Mouse (Mus musculus) MEL (cell line): ENCODE results near the gene Add1. TPM values are rescaled to one million over a fixed set of nuclear protein-coding genes. Genes with fewer than 3 reads are reported as not detected.
A peak's percentile ranks its signal among the peaks of the same experiment; 100 is the strongest.
"Not testable (repeated sequence)": the region's sequence is repeated elsewhere in the genome, so short reads cannot be mapped to it uniquely, and the experiment has no call there.

Experiments used
- DNase-seq: peaks from one replicate; pipeline ENCODE4 v3.0.0; 2011; ENCODE audit warnings: low read depth, low spot score
- H3K27ac ChIP-seq: 2 replicates; pipeline ENCODE4 v1.5.1; 2012; ENCODE audit warnings: low read depth, mild to moderate bottlenecking, control low read depth, low read length, moderate library complexity; ENCODE audit not compliant: control insufficient read depth
- H3K27me3 ChIP-seq, 2 experiments: fragments of 150-350 bp in 1 of 2; sonication (generic) in 1 of 2; 2 replicates each; pipeline ENCODE4 v1.6.1; 2012; ENCODE audit warnings: low read length in 2 of 2, mild to moderate bottlenecking in 2 of 2, improper control_type of control experiment in 1 of 2, moderate library complexity in 1 of 2; ENCODE audit not compliant: insufficient read depth in 2 of 2, control insufficient read depth in 1 of 2
- H3K36me3 ChIP-seq, 2 experiments: 2 replicates each; pipeline ENCODE4 v1.6.1; 2012 to 2014; ENCODE audit warnings: low read length in 2 of 2, improper control_type of control experiment in 1 of 2, inconsistent platforms in 1 of 2, mild to moderate bottlenecking in 1 of 2; ENCODE audit not compliant: insufficient read depth in 2 of 2, control insufficient read depth in 1 of 2
- H3K4me1 ChIP-seq, 2 experiments: fragments of 150-350 bp in 1 of 2; sonication (generic) in 1 of 2; 2 replicates each; pipeline ENCODE4 v1.6.1; 2012; ENCODE audit warnings: low read length in 2 of 2, improper control_type of control experiment in 1 of 2, mild to moderate bottlenecking in 1 of 2; ENCODE audit not compliant: insufficient read depth in 2 of 2, control insufficient read depth in 1 of 2
- H3K4me3 ChIP-seq, 2 experiments: fragments of 150-350 bp in 1 of 2; sonication (generic) in 1 of 2; 2 replicates each; pipeline ENCODE4 v1.5.1; 2012; ENCODE audit warnings: low read depth in 2 of 2, low read length in 2 of 2, mild to moderate bottlenecking in 2 of 2, moderate library complexity in 2 of 2, control low read depth in 1 of 2, improper control_type of control experiment in 1 of 2; ENCODE audit not compliant: control insufficient read depth in 1 of 2, insufficient read depth in 1 of 2
- H3K79me2 ChIP-seq: 2 replicates; pipeline ENCODE4 v1.6.1; 2012; ENCODE audit warnings: mild to moderate bottlenecking, low read length, moderate library complexity; ENCODE audit not compliant: control insufficient read depth, poor library complexity, insufficient read depth
- H3K9ac ChIP-seq: 2 replicates; pipeline ENCODE4 v1.6.1; 2012; ENCODE audit warnings: low read depth, mild to moderate bottlenecking, control low read depth, low read length, moderate library complexity; ENCODE audit not compliant: control insufficient read depth, poor library complexity, severe bottlenecking
- H3K9me3 ChIP-seq: fragments of 150-350 bp; sonication (generic); replicated peaks from 2 replicates; pipeline ENCODE4 v1.6.1; 2012; ENCODE audit warnings: mild to moderate bottlenecking, low read length, improper control_type of control experiment, moderate library complexity; ENCODE audit not compliant: insufficient read depth
- CTCF ChIP-seq, 3 experiments: IDR thresholded peaks in 2 of 3; conservative IDR thresholded peaks in 1 of 3; 2 replicates each; pipeline ENCODE4 v1.5.1; 2011 to 2012; ENCODE audit warnings: low read length in 3 of 3, low read depth in 2 of 3, mild to moderate bottlenecking in 2 of 3, improper control_type of control experiment in 1 of 3, inconsistent platforms in 1 of 3, mixed read lengths in 1 of 3, moderate library complexity in 1 of 3; ENCODE audit not compliant: control insufficient read depth in 1 of 3, insufficient read depth in 1 of 3, poor library complexity in 1 of 3, severe bottlenecking in 1 of 3
- E2F4 ChIP-seq: IDR thresholded peaks from 2 replicates; pipeline ENCODE4 v1.6.1; 2011; ENCODE audit warnings: low read depth, low read length, improper control_type of control experiment, borderline replicate concordance
- EP300 ChIP-seq, 2 experiments: IDR thresholded peaks; 2 replicates each; pipeline ENCODE4 v1.6.1; 2011; ENCODE audit warnings: improper control_type of control experiment in 2 of 2, low read length in 2 of 2, low read depth in 1 of 2, mild to moderate bottlenecking in 1 of 2
- ETS1 ChIP-seq: IDR thresholded peaks from 2 replicates; pipeline ENCODE4 v1.6.1; 2012; ENCODE audit warnings: low read depth, mild to moderate bottlenecking, inconsistent platforms, low read length, improper control_type of control experiment, moderate library complexity
- GABPA ChIP-seq: IDR thresholded peaks from 2 replicates; pipeline ENCODE4 v1.6.1; 2012; ENCODE audit warnings: low read depth, mild to moderate bottlenecking, inconsistent platforms, low read length, improper control_type of control experiment, moderate library complexity
- GATA1 ChIP-seq: IDR thresholded peaks from 2 replicates; pipeline ENCODE4 v1.6.1; 2011; ENCODE audit warnings: low read depth, low read length, improper control_type of control experiment
- JUND ChIP-seq: IDR thresholded peaks from 2 replicates; pipeline ENCODE4 v1.6.1; 2011; ENCODE audit warnings: low read depth, mild to moderate bottlenecking, improper control_type of control experiment, low read length
- MAFK ChIP-seq: IDR thresholded peaks from 2 replicates; pipeline ENCODE4 v1.6.1; 2011; ENCODE audit warnings: low read depth, mild to moderate bottlenecking, low read length, improper control_type of control experiment, borderline replicate concordance
- MAX ChIP-seq: IDR thresholded peaks from 2 replicates; pipeline ENCODE4 v1.6.1; 2011; ENCODE audit warnings: low read length, improper control_type of control experiment
- MEF2A ChIP-seq: IDR thresholded peaks from 2 replicates; pipeline ENCODE4 v1.6.1; 2014; ENCODE audit warnings: low read depth, mild to moderate bottlenecking, inconsistent platforms, low read length, improper control_type of control experiment; ENCODE audit not compliant: poor library complexity, insufficient replicate concordance, severe bottlenecking; ENCODE audit errors: extremely low read depth
- MXI1 ChIP-seq: IDR thresholded peaks from 2 replicates; pipeline ENCODE4 v1.6.1; 2011; ENCODE audit warnings: mild to moderate bottlenecking, low read depth, low read length, improper control_type of control experiment
- MYC ChIP-seq: IDR thresholded peaks from 2 replicates; pipeline ENCODE4 v1.6.1; 2011; ENCODE audit warnings: low read depth, mild to moderate bottlenecking, low read length, improper control_type of control experiment, moderate library complexity
- NELFE ChIP-seq: IDR thresholded peaks from 2 replicates; pipeline ENCODE4 v1.6.1; 2011; ENCODE audit warnings: low read depth, low read length, improper control_type of control experiment
- NRF1 ChIP-seq: IDR thresholded peaks from 2 replicates; pipeline ENCODE4 v1.6.1; 2014; ENCODE audit warnings: low read depth, mild to moderate bottlenecking, inconsistent platforms, low read length, improper control_type of control experiment, moderate library complexity; ENCODE audit not compliant: poor library complexity, insufficient read depth, severe bottlenecking
- POLR2AphosphoS2 ChIP-seq: IDR thresholded peaks from 2 replicates; pipeline ENCODE4 v1.6.1; 2011; ENCODE audit warnings: low read length, improper control_type of control experiment
- POLR2AphosphoS5 ChIP-seq: IDR thresholded peaks from 2 replicates; pipeline ENCODE4 v1.6.1; 2012; ENCODE audit warnings: low read depth, borderline replicate concordance, mild to moderate bottlenecking, inconsistent platforms, low read length, moderate library complexity, mixed read lengths
- RAD21 ChIP-seq: IDR thresholded peaks from 2 replicates; pipeline ENCODE4 v1.6.1; 2011; ENCODE audit warnings: mild to moderate bottlenecking, low read depth, low read length, improper control_type of control experiment
- SIN3A ChIP-seq: IDR thresholded peaks from 2 replicates; pipeline ENCODE4 v1.6.1; 2012; ENCODE audit warnings: low read length, improper control_type of control experiment, inconsistent platforms
- TAL1 ChIP-seq: IDR thresholded peaks from 2 replicates; pipeline ENCODE4 v1.6.1; 2012; ENCODE audit warnings: mild to moderate bottlenecking, inconsistent platforms, low read length, moderate library complexity, mixed read lengths
- TBP ChIP-seq: IDR thresholded peaks from 2 replicates; pipeline ENCODE4 v1.8.0; 2011; ENCODE audit warnings: low read depth, low read length, improper control_type of control experiment
- TCF12 ChIP-seq: IDR thresholded peaks from 2 replicates; pipeline ENCODE4 v1.6.1; 2014; ENCODE audit warnings: low read depth, mild to moderate bottlenecking, inconsistent platforms, low read length, improper control_type of control experiment, moderate library complexity
- UBTF ChIP-seq: IDR thresholded peaks from 2 replicates; pipeline ENCODE4 v1.6.1; 2012; ENCODE audit warnings: low read depth, mild to moderate bottlenecking, inconsistent platforms, low read length, improper control_type of control experiment, moderate library complexity, borderline replicate concordance; ENCODE audit not compliant: insufficient read depth
- ZKSCAN1 ChIP-seq: IDR thresholded peaks from 2 replicates; pipeline ENCODE4 v1.6.1; 2012; ENCODE audit warnings: low read depth, mild to moderate bottlenecking, inconsistent platforms, low read length, improper control_type of control experiment, moderate library complexity
- polyA plus RNA-seq, 2 experiments: library from polyadenylated mRNA; stranded (reverse) in 1 of 2; unstranded in 1 of 2; fragments of >175 nt in 1 of 2; fragments of >200 nt in 1 of 2; gene quantifications; 2 replicates each; pipeline versions ENCODE4 v1.2.1 to v1.2.4; 2012; ENCODE audit warnings: low replicate concordance in 2 of 2, low read depth in 1 of 2; ENCODE audit not compliant: insufficient read length in 2 of 2, insufficient read depth in 1 of 2, missing spikeins in 1 of 2
- total RNA-seq: library from RNA; depleted of rRNA; stranded (reverse); fragments of 300-350 nt; gene quantifications from 2 replicates; pipeline ENCODE4 v1.2.3, GENCODE M21; 2012

Gene Add1
- total and polyA plus RNA-seq, 3 experiments, result 79.3 to 127 TPM; not detected in 1

DNA sequence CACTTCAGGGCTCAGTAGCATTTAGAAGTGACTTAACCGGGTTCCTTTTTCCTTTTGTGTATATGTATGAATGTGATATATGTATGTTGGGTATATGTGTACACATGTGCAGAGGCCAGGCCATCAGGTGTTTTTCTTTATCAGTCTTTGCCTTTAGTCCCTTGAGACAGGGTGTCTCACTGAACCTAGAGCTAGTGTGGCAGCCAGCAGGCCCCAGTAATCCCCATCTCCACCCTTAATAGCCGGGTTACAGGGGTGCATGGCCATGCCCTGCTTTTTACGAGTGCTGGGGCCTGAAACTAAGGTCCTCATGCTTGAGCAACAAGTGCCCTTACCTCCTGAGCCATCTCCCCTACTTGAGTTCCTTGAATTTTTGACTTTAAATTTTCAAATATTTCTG lies 1.9 kb upstream of the Add1 start:
- no peaks in the 10 kb centered on the region for H3K27me3 ChIP-seq

DNA sequence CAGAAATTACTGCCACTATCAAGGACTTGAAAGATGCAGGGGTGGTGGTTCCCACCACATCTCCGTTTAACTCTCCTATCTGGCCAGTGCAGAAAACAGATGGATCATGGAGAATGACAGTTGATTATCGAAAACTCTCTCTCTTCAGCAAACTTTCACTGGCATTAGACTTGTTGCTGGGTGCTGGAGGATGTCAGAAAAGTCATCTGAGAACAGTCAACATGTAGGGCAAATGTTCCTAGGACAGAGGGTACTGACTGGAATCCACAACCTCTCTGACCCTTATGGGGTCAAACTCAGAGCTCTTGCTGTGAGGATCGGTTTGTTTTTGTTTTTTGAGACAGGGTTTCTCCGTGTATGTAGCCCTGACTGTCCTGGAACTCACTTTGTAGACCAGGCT lies 896 bp upstream of the Add1 start:
- H3K4me3 ChIP-seq, result peak overlapping the region; percentile 72 to 97
- H3K79me2 ChIP-seq, result peaks cover 14% of the 10 kb centered on the region
- peak overlapping the region; percentile 95 for H3K27ac ChIP-seq
- not testable (repeated sequence) for H3K9me3 ChIP-seq, H3K27me3 ChIP-seq
- H3K9ac ChIP-seq, result peak overlapping the region; percentile 78
- H3K4me1 ChIP-seq, result peaks cover 3 to 23% of the 10 kb centered on the region in 2 experiments
- TF ChIP-seq TCF12, result peak; percentile 48; the same call in 1 of the 2 replicates
- peak; percentile 38; the same call in 1 of the 2 replicates for TF ChIP-seq ETS1
- 0 out of 2 replicates have a peak, but pooled peaks have one; percentile 21 for TF ChIP-seq GATA1
- peak; percentile 40 for TF ChIP-seq TAL1
- TF ChIP-seq EP300 (IDR thresholded peaks at IDR 0.05; ENCODE audit: low read depth in 1 of 2, low read length in 2 of 2), result peak; percentile 23 to 53; a peak in 2 of 4 replicates
- TF ChIP-seq, all 39 proteins: peak for 5; not testable (repeated sequence) for 34
- peak; percentile 72 for DNase-seq
- peaks cover 0 to 23% of the 10 kb centered on the region in 2 experiments; a peak in 2 of 4 replicates for H3K36me3 ChIP-seq

More for the DNA sequence above, 1.9 kb upstream of the Add1 start:
- H3K9me3 ChIP-seq, result no peaks in the 10 kb centered on the region
- no peak overlapping the region for H3K4me3 ChIP-seq
- H3K4me1 ChIP-seq, result peaks cover 7 to 21% of the 10 kb centered on the region in 2 experiments
- H3K9ac ChIP-seq, result no peak overlapping the region
- no peak overlapping the region for H3K27ac ChIP-seq
- TF ChIP-seq GATA1 (no peak), NRF1 (no peak), RAD21 (no peak), SIN3A (no peak), TBP (no peak), MEF2A (no peak), E2F4 (no peak), NELFE (no peak), ZKSCAN1 (no peak)
- TF ChIP-seq, all 39 proteins: peak for 0
- DNase-seq, result no peak
- peaks cover 0 to 25% of the 10 kb centered on the region in 2 experiments; a peak in 2 of 4 replicates for H3K36me3 ChIP-seq
- H3K79me2 ChIP-seq, result peaks cover 13% of the 10 kb centered on the region

DNA sequence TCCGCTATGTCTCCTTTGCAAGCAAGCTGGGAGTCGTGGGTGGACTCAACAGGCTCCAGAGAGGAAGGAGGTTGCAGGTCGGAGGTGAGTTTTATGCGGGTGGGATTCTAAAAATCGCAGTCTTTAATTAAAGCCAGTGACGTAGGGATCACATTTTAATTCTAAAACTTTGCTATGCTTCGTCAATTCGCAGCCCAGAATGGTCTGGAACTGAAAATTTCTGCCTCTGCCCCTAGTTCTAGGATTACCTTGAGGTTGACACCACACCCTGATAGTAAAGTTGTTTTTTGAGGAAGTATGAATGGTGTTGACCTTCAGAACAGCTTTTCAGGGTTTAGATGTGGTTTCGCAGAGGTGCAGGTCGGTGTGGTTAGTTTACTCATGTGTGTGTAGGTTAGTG lies 1.3 kb downstream of the Add1 start:
- H3K4me3 ChIP-seq, result peak overlapping the region; percentile 92 to 93
- H3K4me1 ChIP-seq, result peaks cover 14 to 34% of the 10 kb centered on the region in 2 experiments
- H3K27me3 ChIP-seq, result no peaks in the 10 kb centered on the region
- peak overlapping the region; percentile 90 for H3K9ac ChIP-seq
- H3K79me2 ChIP-seq, result peaks cover 18% of the 10 kb centered on the region
- H3K9me3 ChIP-seq, result no peaks in the 10 kb centered on the region
- peak overlapping the region; percentile 75 for H3K27ac ChIP-seq
- DNase-seq, result peak; percentile 90
- peaks cover 0 to 42% of the 10 kb centered on the region in 2 experiments; a peak in 2 of 4 replicates for H3K36me3 ChIP-seq
- TF ChIP-seq CTCF (IDR thresholded peaks at IDR 0.05 in 2 of 3, conservative IDR thresholded peaks at IDR 0.05 in 1 of 3; ENCODE audit: control insufficient read depth in 1 of 3, insufficient read depth in 1 of 3, low read depth in 2 of 3, low read length in 3 of 3, poor library complexity in 1 of 3, severe bottlenecking in 1 of 3) (no peak), NELFE (no peak), TAL1 (peak; percentile 36), ETS1 (peak; percentile 77), NRF1 (no peak), GABPA (no peak), POLR2AphosphoS5 (no peak), POLR2AphosphoS2 (no peak), MXI1 (peak; percentile 76), MYC (no peak), UBTF (0 out of 2 replicates have a peak, but pooled peaks have one; percentile 2), TCF12 (0 out of 2 replicates have a peak, but pooled peaks have one; percentile 46), JUND (no peak), E2F4 (no peak), MAFK (no peak; the same call in 1 of the 2 replicates), MAX (no peak), TBP (peak; percentile 31; the same call in 1 of the 2 replicates), ZKSCAN1 (no peak)
